Mouse (Mus musculus) thymus, adult 2 months (tissue): ENCODE data around the gene Cdyl.

Experiments used
- CTCF ChIP-seq: fragments of 200-500 bp; IDR thresholded peaks from 2 replicates; pipeline ENCODE4 v1.5.1; 2012; ENCODE audit warnings: mild to moderate bottlenecking, control low read depth, low read length, moderate library complexity, borderline replicate concordance; ENCODE audit not compliant: control insufficient read depth, poor library complexity, insufficient read depth; ENCODE audit errors: extremely low read depth
- POLR2A ChIP-seq: fragments of 200-500 bp; IDR thresholded peaks from 2 replicates; pipeline ENCODE4 v1.6.1; 2012; ENCODE audit warnings: mild to moderate bottlenecking, low read length, control low read depth, moderate library complexity; ENCODE audit not compliant: control insufficient read depth, poor library complexity, insufficient read depth; ENCODE audit errors: extremely low read depth

- TF ChIP-seq CTCF (no peak), POLR2A (no peak)
Measured at GRCm38 (mm10) chr13:35782949-35783348, 123.3 kb downstream of the Cdyl start.
